Mouse (Mus musculus) embryonic fibroblast, embryonic 13.5 days (primary cell): ENCODE results near the gene Gabbr2.

Source experiments
- CTCF ChIP-seq: IDR thresholded peaks from 2 replicates; pipeline ENCODE4 v1.5.1; 2011; ENCODE audit warnings: mild to moderate bottlenecking, control low read depth, low read length, moderate library complexity, borderline replicate concordance; ENCODE audit not compliant: insufficient read depth
- POLR2A ChIP-seq: IDR thresholded peaks from 2 replicates; pipeline ENCODE4 v1.6.1; 2011; ENCODE audit warnings: low read depth, mild to moderate bottlenecking, control low read depth, low read length, moderate library complexity

GRCm38 (mm10) chr4:46827471-46827870 lies 164.2 kb downstream of the Gabbr2 start:
- TF ChIP-seq POLR2A (no peak), CTCF (no peak)
